Mouse (Mus musculus) intestine, embryonic 14.5 days (tissue): Measurements from ENCODE around the gene Actl11. TPM values are rescaled to one million over a fixed set of nuclear protein-coding genes. Genes with fewer than 3 reads are reported as not detected.
A peak's percentile ranks its signal among the peaks of the same experiment; 100 is the strongest.

Experiments used
- ATAC-seq: fragments of 200-750 bp; cut with Nextera tagmentation; replicated peaks from 2 replicates; pipeline ENCODE4 v1.8.0; 2017; ENCODE audit warnings: low read depth, moderate number of reproducible peaks, moderate TSS enrichment, moderate library complexity; ENCODE audit not compliant: low FRiP score, low TSS enrichment
- DNase-seq: peaks from one replicate; pipeline ENCODE4 v3.0.0-alpha.2; 2018; ENCODE audit warnings: low spot score
- H3K27ac ChIP-seq: fragments of 300-500 bp; sonication (generic); 2 replicates; pipeline ENCODE4 v1.5.1; 2014; ENCODE audit warnings: low read depth, mild to moderate bottlenecking, control low read depth
- H3K27me3 ChIP-seq: fragments of 300-500 bp; sonication (generic); replicated peaks from 2 replicates; pipeline ENCODE4 v1.6.1; 2014; ENCODE audit warnings: low read length, control low read depth; ENCODE audit not compliant: control insufficient read depth, insufficient read depth
- H3K36me3 ChIP-seq: fragments of 300-500 bp; sonication (generic); 2 replicates; pipeline ENCODE4 v1.6.1; 2014; ENCODE audit warnings: low read length, control low read depth; ENCODE audit not compliant: control insufficient read depth, insufficient read depth
- H3K4me1 ChIP-seq: fragments of 300-500 bp; sonication (generic); replicated peaks from 2 replicates; pipeline ENCODE4 v1.6.1; 2014; ENCODE audit warnings: low read length, control low read depth, mixed read lengths; ENCODE audit not compliant: control insufficient read depth, insufficient read depth
- H3K4me2 ChIP-seq: fragments of 300-500 bp; sonication (generic); 2 replicates; pipeline ENCODE4 v1.6.1; 2014; ENCODE audit warnings: low read length
- H3K4me3 ChIP-seq: fragments of 300-500 bp; sonication (generic); 2 replicates; pipeline ENCODE4 v1.5.1; 2014; ENCODE audit warnings: low read depth, low read length, control low read depth, mixed read lengths
- H3K9ac ChIP-seq: fragments of 300-500 bp; sonication (generic); 2 replicates; pipeline ENCODE4 v1.6.1; 2014; ENCODE audit warnings: mild to moderate bottlenecking, low read length
- H3K9me3 ChIP-seq: fragments of 300-500 bp; sonication (generic); 2 replicates; pipeline ENCODE4 v1.6.1; 2016; ENCODE audit warnings: low read length, control low read depth; ENCODE audit not compliant: control insufficient read depth
- WGBS: fragments of 180-500 bp; shearing (Covaris S2); extraction: QIAGEN DNeasy Blood & Tissue Kit; methylation state at CpG from one replicate; pipeline ENCODE4 v1.1.7; 2014; 5-methylcytosine and 5-hydroxymethylcytosine counted together
- polyA plus RNA-seq: library from polyadenylated mRNA; unstranded; fragments of >200 nt; fragmentation: Nextera tagmentation; extraction: Ambion mirVana; gene quantifications from 2 replicates; pipeline ENCODE4 v1.2.1, GENCODE M21; 2014

Gene Actl11
- polyA plus RNA-seq, 1 experiment from 2014 or later, result not detected

GRCm38 (mm10) chr9:107926920-107927420, 1.3 kb upstream of the Actl11 start:
- ATAC-seq, result no peak
- Histone ChIP-seq H3K9me3 (no peaks in the 10 kb centered on the region), H3K9ac (no peak overlapping the region), H3K4me2 (no peak overlapping the region), H3K36me3 (no peaks in the 10 kb centered on the region), H3K27ac (no peak overlapping the region), H3K27me3 (no peaks in the 10 kb centered on the region), H3K4me1 (peaks cover 9% of the 10 kb centered on the region), H3K4me3 (no peak overlapping the region)
- no peak for DNase-seq
- WGBS, result 43% methylated on average over 9 of the region's 9 CpGs

- no peak overlapping the region for H3K9ac ChIP-seq
- no peak overlapping the region for H3K4me2 ChIP-seq
- H3K27me3 ChIP-seq, result no peaks in the 10 kb centered on the region
- ATAC-seq (no peak), DNase-seq (no peak)
- H3K9me3 ChIP-seq, result no peaks in the 10 kb centered on the region
- 52% methylated on average over 5 of the region's 5 CpGs for WGBS
- H3K27ac ChIP-seq, result no peak overlapping the region
- no peaks in the 10 kb centered on the region for H3K36me3 ChIP-seq
- no peak overlapping the region for H3K4me3 ChIP-seq
- peaks cover 10% of the 10 kb centered on the region for H3K4me1 ChIP-seq
Measured at GRCm38 (mm10) chr9:107927749-107928148, 520 bp upstream of the Actl11 start.

GRCm38 (mm10) chr9:107932221-107932620, 4.0 kb downstream of the Actl11 start:
- Histone ChIP-seq H3K27ac (no peak overlapping the region), H3K27me3 (peaks cover 17% of the 10 kb centered on the region), H3K9me3 (no peaks in the 10 kb centered on the region), H3K36me3 (no peaks in the 10 kb centered on the region), H3K4me1 (peaks cover 23% of the 10 kb centered on the region), H3K4me2 (no peak overlapping the region), H3K9ac (no peak overlapping the region), H3K4me3 (no peak overlapping the region)
- ATAC-seq (no peak), DNase-seq (no peak)
- WGBS, result 60% methylated on average over 4 of the region's 4 CpGs

GRCm38 (mm10) chr9:107934146-107934545, 5.9 kb downstream of the Actl11 start:
- H3K27ac ChIP-seq, result no peak overlapping the region
- WGBS, result 88% methylated on average over 11 of the region's 11 CpGs
- ATAC-seq, result no peak
- peaks cover 17% of the 10 kb centered on the region for H3K4me1 ChIP-seq
- no peak overlapping the region for H3K4me2 ChIP-seq
- H3K9me3 ChIP-seq, result no peaks in the 10 kb centered on the region
- H3K36me3 ChIP-seq, result no peaks in the 10 kb centered on the region
- peaks cover 17% of the 10 kb centered on the region for H3K27me3 ChIP-seq
- DNase-seq, result no peak
- H3K4me3 ChIP-seq, result no peak overlapping the region
- no peak overlapping the region for H3K9ac ChIP-seq

DNA sequence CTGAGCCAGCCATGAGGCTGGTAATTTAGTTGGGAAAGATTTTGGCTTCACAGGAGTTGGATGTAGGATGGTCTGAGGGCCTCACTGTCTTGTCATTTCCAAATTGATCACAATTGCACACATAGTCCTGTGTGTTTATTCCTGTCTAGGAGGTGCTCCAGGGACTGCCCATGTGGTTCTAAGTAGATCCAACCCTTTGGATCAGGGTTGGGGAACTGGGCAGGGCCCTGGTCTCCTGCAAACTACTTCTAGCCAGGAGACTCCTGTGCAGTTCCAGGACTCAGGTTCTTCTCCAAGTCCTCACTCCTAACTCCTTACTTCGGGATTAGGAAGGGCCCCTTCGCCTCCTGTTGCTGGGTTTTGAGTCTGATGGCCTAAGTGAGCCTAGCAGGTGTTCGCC, 7.1 kb downstream of the Actl11 start, which contains the start of gene Camkv:
Gene Camkv, plus strand, starts transcription at position 301 of the 400 bp plus-strand sequence.
- Histone ChIP-seq H3K4me1 (peaks cover 17% of the 10 kb centered on the region), H3K4me2 (peak within 1 kb of the TSS; percentile 86), H3K9me3 (no peaks in the 10 kb centered on the region), H3K36me3 (no peaks in the 10 kb centered on the region), H3K27me3 (peaks cover 17% of the 10 kb centered on the region), H3K27ac (no peak within 1 kb of the TSS), H3K4me3 (peak within 1 kb of the TSS; percentile 44), H3K9ac (peak within 1 kb of the TSS; percentile 39)
- WGBS, result 17% methylated on average over 3 of the region's 3 CpGs
- DNase-seq (no peak), ATAC-seq (no peak)

DNA sequence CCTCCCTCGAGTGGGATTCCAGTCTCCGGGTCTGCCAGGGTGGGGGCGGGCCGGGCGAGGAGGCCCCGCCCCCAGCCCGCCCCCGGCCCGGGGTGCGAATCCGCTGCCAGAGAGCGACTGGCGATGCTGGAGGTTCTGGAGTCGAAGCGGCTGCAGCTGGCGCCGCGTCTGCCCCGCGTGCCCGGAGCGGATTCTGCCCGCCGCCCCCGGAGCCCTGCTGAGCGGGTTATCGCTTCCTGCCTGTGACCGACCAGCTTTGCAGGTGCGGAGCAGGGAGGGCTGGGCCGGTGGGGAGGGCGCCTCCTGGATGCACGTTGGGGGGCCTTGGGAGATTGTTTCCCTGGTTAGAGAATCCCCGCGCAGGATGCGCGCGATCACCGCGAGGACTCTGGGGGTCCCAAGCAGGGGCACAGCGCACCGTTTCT, 7.5 kb downstream of the Actl11 start:
- Histone ChIP-seq H3K27ac (no peak overlapping the region), H3K9ac (peak overlapping the region; percentile 39), H3K4me3 (peak overlapping the region; percentile 44), H3K27me3 (peaks cover 17% of the 10 kb centered on the region), H3K4me1 (peaks cover 17% of the 10 kb centered on the region), H3K36me3 (no peaks in the 10 kb centered on the region), H3K4me2 (peak overlapping the region; percentile 86), H3K9me3 (no peaks in the 10 kb centered on the region)
- ATAC-seq, result peak; percentile 23; the same call in 1 of the 2 replicates
- WGBS, result 1% methylated on average over 41 of the region's 41 CpGs
- peak; percentile 74 for DNase-seq

GRCm38 (mm10) chr9:107936215-107936822, 8.1 kb downstream of the Actl11 start:
- DNase-seq (peak; percentile 69), ATAC-seq (peak; percentile 18; the same call in 1 of the 2 replicates)
- Histone ChIP-seq H3K4me1 (peaks cover 17% of the 10 kb centered on the region), H3K9ac (0 out of 2 replicates have a peak overlapping the region, but pooled peaks have one; percentile 8), H3K4me2 (peak overlapping the region; percentile 86), H3K27me3 (peaks cover 17% of the 10 kb centered on the region), H3K9me3 (no peaks in the 10 kb centered on the region), H3K4me3 (peak overlapping the region; percentile 44), H3K36me3 (no peaks in the 10 kb centered on the region), H3K27ac (no peak overlapping the region)
- WGBS, result 5% methylated on average over 29 of the region's 29 CpGs

DNA sequence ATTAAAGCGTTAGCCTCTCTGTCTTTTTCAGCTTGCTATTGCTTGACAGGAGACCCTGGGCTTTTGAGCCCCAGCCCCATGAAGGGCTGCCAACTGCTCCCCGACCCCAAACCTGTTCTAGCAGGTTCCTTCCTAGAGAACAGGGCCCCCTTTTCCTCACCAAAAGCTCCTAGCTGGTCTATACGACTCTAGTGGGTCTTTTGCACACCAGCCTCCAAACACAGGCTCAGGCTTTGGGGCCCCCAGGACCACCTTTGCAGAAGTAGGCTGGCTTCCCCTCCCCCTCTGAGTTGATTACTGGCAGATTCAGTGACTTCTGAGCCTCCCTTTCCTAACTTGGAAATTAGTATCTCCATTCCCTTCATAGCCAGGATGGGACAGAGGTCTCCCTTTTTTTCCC, 8.6 kb downstream of the Actl11 start:
- WGBS, result 19% methylated on average over 3 of the region's 3 CpGs
- Histone ChIP-seq H3K9me3 (no peaks in the 10 kb centered on the region), H3K27me3 (peaks cover 17% of the 10 kb centered on the region), H3K9ac (no peak overlapping the region), H3K4me1 (peaks cover 16% of the 10 kb centered on the region), H3K36me3 (no peaks in the 10 kb centered on the region), H3K4me2 (peak overlapping the region; percentile 86; the same call in 1 of the 2 replicates), H3K27ac (no peak overlapping the region), H3K4me3 (peak overlapping the region; percentile 44; the same call in 1 of the 2 replicates)
- no peak for ATAC-seq
- no peak for DNase-seq
